Mouse (Mus musculus) stomach, postnatal 0 days (tissue): ENCODE results near the gene Cpm. TPM values are rescaled to one million over a fixed set of nuclear protein-coding genes. Genes with fewer than 3 reads are reported as not detected.

Experiments
- ATAC-seq: fragments of 200-750 bp; cut with Nextera tagmentation; 2 replicates; pipeline ENCODE4 v1.8.0; 2017; ENCODE audit not compliant: low FRiP score, low TSS enrichment
- DNase-seq: peaks from one replicate; pipeline ENCODE4 v3.0.0-alpha.2; 2016; ENCODE audit warnings: low spot score
- H3K27ac ChIP-seq: fragments of 300-500 bp; sonication (generic); replicated peaks from 2 replicates; pipeline ENCODE4 v1.5.1; 2014; ENCODE audit warnings: mild to moderate bottlenecking, control low read depth
- H3K27me3 ChIP-seq: fragments of 300-500 bp; sonication (generic); 2 replicates; pipeline ENCODE4 v1.6.1; 2014; ENCODE audit warnings: low read length; ENCODE audit not compliant: control insufficient read depth, insufficient read depth
- H3K36me3 ChIP-seq: fragments of 300-500 bp; sonication (generic); 2 replicates; pipeline ENCODE4 v1.6.1; 2014; ENCODE audit warnings: low read length, mixed read lengths; ENCODE audit not compliant: control insufficient read depth, insufficient read depth
- H3K4me1 ChIP-seq: fragments of 300-500 bp; sonication (generic); replicated peaks from 2 replicates; pipeline ENCODE4 v1.6.1; 2014; ENCODE audit warnings: antibody characterized with exemption; ENCODE audit not compliant: control insufficient read depth, insufficient read depth
- H3K4me2 ChIP-seq: fragments of 300-500 bp; sonication (generic); replicated peaks from 2 replicates; pipeline ENCODE4 v1.6.1; 2014; ENCODE audit warnings: low read depth, mild to moderate bottlenecking, control low read depth, moderate library complexity
- H3K4me3 ChIP-seq: fragments of 300-500 bp; sonication (generic); 2 replicates; pipeline ENCODE4 v1.5.1; 2014; ENCODE audit warnings: low read depth, low read length, control low read depth
- H3K9ac ChIP-seq: fragments of 300-500 bp; sonication (generic); 2 replicates; pipeline ENCODE4 v1.6.1; 2014; ENCODE audit warnings: mild to moderate bottlenecking, low read length, control low read depth, mixed read lengths
- H3K9me3 ChIP-seq: fragments of 300-500 bp; sonication (generic); 2 replicates; pipeline ENCODE4 v1.6.1; 2016; ENCODE audit warnings: low read length; ENCODE audit not compliant: control insufficient read depth
- CTCF ChIP-seq: IDR thresholded peaks from 2 replicates; pipeline ENCODE4 v1.5.1; 2016; ENCODE audit warnings: antibody characterized with exemption, low read depth, mild to moderate bottlenecking, moderate library complexity
- EP300 ChIP-seq: optimal IDR thresholded peaks from 2 replicates; pipeline ENCODE3; 2016; ENCODE audit warnings: antibody characterized with exemption
- WGBS: fragments of 180-500 bp; shearing (Covaris S2); extraction: QIAGEN DNeasy Blood & Tissue Kit; methylation state at CpG from one replicate; pipeline ENCODE4 v1.1.7; 2014; 5-methylcytosine and 5-hydroxymethylcytosine counted together
- polyA plus RNA-seq: library from polyadenylated mRNA; unstranded; fragments of >200 nt; fragmentation: Nextera tagmentation; extraction: Ambion mirVana; gene quantifications from 2 replicates; pipeline ENCODE4 v1.2.1, GENCODE M21; 2015

Cpm gene
- polyA plus RNA-seq, 1 experiment from 2014 or later: 22.9 TPM

GRCm38 (mm10) chr10:117601146-117602035 is 27.9 kb upstream of the Cpm start:
- no peak overlapping the region for H3K9ac ChIP-seq
- no peaks in the 10 kb centered on the region for H3K4me1 ChIP-seq
- H3K9me3 ChIP-seq: no peaks in the 10 kb centered on the region
- 60% methylated on average over 8 of the region's 8 CpGs for WGBS
- no peaks in the 10 kb centered on the region for H3K27me3 ChIP-seq
- H3K36me3 ChIP-seq: no peaks in the 10 kb centered on the region
- TF ChIP-seq EP300: no peak
- no peak for TF ChIP-seq CTCF
- ATAC-seq: no peak
- no peak for DNase-seq
- H3K4me2 ChIP-seq: no peak overlapping the region
- no peak overlapping the region for H3K4me3 ChIP-seq
- H3K27ac ChIP-seq: no peak overlapping the region

DNA sequence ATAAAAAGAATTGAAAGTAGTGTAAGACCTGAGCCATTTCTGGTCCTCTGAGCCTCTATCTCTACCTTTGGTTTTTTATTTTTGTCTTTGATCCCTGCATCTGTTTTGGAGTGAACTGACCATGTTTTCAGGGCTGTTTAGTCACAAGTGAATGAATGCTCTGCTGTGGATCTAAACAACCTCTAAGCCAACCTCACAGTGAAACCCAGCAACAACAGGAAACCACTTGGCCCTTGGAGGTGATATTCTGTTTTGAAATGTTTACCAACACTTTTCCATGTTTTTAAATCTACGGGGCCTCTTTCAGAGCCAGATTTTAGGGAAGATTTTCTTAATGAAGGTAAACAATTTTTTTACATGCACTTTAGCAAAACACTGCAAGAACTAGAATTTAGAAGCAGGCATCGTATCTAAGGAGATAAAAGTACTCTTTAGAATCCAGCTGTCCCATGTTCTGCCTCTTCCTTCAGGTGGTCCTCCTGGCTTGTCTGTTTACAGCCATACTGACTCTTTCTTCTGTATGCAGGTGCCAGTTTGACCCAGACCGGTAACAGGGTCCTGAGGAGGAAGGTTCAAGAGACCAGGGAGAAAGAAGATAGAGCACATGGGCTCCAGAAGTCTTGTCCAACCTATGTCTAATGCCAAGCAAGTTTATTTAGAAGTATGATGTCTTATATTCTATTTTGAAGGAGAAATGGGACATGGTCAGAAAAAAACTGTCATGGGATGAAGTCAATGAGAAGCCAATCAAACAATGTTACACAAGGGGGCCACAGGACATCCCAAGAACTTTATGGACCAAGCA is 26.8 kb upstream of the Cpm start:
- no peak overlapping the region for H3K4me2 ChIP-seq
- H3K27ac ChIP-seq: no peak overlapping the region
- 89% methylated on average over 3 of the region's 3 CpGs for WGBS
- no peaks in the 10 kb centered on the region for H3K27me3 ChIP-seq
- H3K9ac ChIP-seq: no peak overlapping the region
- no peak overlapping the region for H3K4me3 ChIP-seq
- DNase-seq (no peak), ATAC-seq (no peak)
- TF ChIP-seq CTCF: no peak
- TF ChIP-seq EP300: no peak
- H3K9me3 ChIP-seq: no peaks in the 10 kb centered on the region
- H3K36me3 ChIP-seq: no peaks in the 10 kb centered on the region
- H3K4me1 ChIP-seq: no peaks in the 10 kb centered on the region

DNA sequence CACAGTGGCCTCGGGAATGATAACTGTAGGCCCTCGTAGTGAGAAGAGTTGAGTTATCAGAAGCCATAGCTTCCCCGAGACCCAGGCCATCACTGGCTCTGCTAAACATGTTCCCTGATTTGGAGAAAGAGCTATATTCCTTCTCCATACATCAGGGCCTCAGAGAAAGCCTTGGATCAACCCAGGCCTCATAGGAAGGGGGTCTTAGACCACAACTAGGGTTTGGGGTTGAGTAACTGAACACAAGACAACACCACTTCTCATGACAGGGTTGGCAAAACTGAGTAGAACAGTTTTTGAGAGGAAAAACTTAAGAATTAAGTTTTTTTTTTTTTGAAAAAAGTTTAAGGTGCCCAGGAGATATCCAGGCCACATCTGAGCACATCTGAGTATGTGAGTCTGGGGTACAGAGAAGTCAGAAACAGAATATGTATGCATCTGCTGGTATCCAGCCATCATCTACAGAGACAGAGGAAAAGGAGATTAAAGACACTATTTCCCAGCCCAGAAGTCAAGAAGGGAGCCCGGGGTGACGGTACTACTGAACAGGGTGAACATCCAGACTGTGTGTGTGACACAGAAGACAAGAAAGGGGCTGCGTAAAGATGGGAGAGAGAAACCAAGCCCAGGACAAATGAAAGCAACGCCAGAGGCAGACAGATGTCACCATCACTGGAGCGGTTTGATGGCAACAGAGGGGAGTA is 26.0 kb upstream of the Cpm start:
- no peaks in the 10 kb centered on the region for H3K36me3 ChIP-seq
- no peak overlapping the region for H3K9ac ChIP-seq
- WGBS: 93% methylated on average over 8 of the region's 8 CpGs
- H3K27me3 ChIP-seq: no peaks in the 10 kb centered on the region
- DNase-seq: no peak
- no peak overlapping the region for H3K4me2 ChIP-seq
- TF ChIP-seq CTCF (no peak), EP300 (no peak)
- ATAC-seq: no peak
- no peaks in the 10 kb centered on the region for H3K4me1 ChIP-seq
- no peaks in the 10 kb centered on the region for H3K9me3 ChIP-seq
- H3K4me3 ChIP-seq: no peak overlapping the region
- no peak overlapping the region for H3K27ac ChIP-seq

GRCm38 (mm10) chr10:117603834-117604623 is 25.3 kb upstream of the Cpm start:
- Histone ChIP-seq H3K4me1 (no peaks in the 10 kb centered on the region), H3K9me3 (no peaks in the 10 kb centered on the region), H3K4me2 (no peak overlapping the region), H3K27ac (no peak overlapping the region), H3K36me3 (no peaks in the 10 kb centered on the region), H3K9ac (no peak overlapping the region), H3K27me3 (no peaks in the 10 kb centered on the region), H3K4me3 (no peak overlapping the region)
- ATAC-seq: no peak
- WGBS: 83% methylated on average over 14 of the region's 14 CpGs
- DNase-seq: no peak
- no peak for TF ChIP-seq CTCF
- no peak for TF ChIP-seq EP300

GRCm38 (mm10) chr10:117604624-117605282 is 24.5 kb upstream of the Cpm start:
- ATAC-seq (no peak), DNase-seq (no peak)
- Histone ChIP-seq H3K4me3 (no peak overlapping the region), H3K27ac (no peak overlapping the region), H3K4me2 (no peak overlapping the region), H3K36me3 (no peaks in the 10 kb centered on the region), H3K9me3 (no peaks in the 10 kb centered on the region), H3K27me3 (no peaks in the 10 kb centered on the region), H3K9ac (no peak overlapping the region), H3K4me1 (no peaks in the 10 kb centered on the region)
- TF ChIP-seq EP300: no peak
- TF ChIP-seq CTCF: no peak
- WGBS: 72% methylated on average over 8 of the region's 8 CpGs
